Mouse (Mus musculus): Measurements from ENCODE around the gene Trmt61a. TPM values are rescaled to one million over a fixed set of nuclear protein-coding genes. Genes with fewer than 3 reads are reported as not detected.
A peak's percentile ranks its signal among the peaks of the same experiment; 100 is the strongest.
"Not testable (repeated sequence)": the region's sequence is repeated elsewhere in the genome, so short reads cannot be mapped to it uniquely, and the experiment has no call there.

The Trmt61a gene
- 8.7 and 9.3 TPM in 2 replicates for polyA plus RNA-seq (2014; fragmentation: Nextera tagmentation; extraction: Ambion mirVana)

DNA sequence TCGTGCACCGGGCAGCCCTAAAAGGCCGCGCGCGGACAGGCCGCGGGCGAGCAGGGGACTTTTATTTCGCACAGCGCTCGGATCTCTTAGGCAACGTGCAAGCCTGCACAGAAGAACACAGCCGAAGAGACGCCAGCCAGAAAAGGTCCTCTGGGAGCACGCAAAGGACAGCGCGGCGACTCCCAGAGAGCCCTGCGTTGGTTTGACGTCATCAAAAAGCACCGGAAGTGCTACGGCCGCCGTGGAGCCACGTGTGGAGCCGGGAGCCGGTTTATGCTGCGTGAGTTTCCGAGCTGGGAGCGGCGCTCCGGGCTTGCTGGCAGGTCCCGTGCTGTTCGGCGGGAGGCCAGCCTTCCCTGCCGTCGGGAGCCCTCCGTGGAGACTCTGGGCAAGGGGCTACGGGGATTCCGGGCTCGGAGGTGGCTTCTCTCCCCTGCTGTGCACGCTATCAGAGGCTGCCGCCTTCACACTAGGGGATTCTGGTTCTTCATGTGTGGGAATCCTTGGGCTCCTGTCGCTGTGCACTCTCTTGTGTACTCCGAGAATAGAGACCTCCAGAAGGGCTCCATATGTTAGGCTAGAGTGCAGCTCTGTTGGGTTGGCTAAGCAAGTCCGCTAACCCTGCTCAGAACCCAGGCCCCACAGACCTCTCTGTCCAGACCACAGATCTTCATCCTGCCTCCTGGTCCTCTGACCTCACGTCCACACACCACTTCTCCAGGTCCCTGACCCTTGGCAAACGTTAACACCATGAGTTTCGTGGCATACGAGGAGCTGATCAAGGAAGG is at the start of gene Trmt61a:
TSS of gene Trmt61a (plus strand) at position 224 of the 788 bp plus-strand sequence.
- H3K9me3 ChIP-seq (ENCODE audit: low read depth, low read length): no peaks in the 10 kb centered on the region
- H3K36me3 ChIP-seq (ENCODE audit: insufficient read depth): peaks cover 24% of the 10 kb centered on the region; the same call in 1 of the 2 replicates
- H3K27me3 ChIP-seq (ENCODE audit: insufficient read depth, low read length): peaks cover 10% of the 10 kb centered on the region; the same call in 1 of the 2 replicates
- ATAC-seq (ENCODE audit: insufficient read depth): peak; percentile 87
- H3K4me1 ChIP-seq (ENCODE audit: insufficient read depth): 0 out of 2 replicates have a peak, but pooled peaks cover 4% of the 10 kb centered on the region
- DNase-seq: peak; percentile 99
- H3K4me3 ChIP-seq (ENCODE audit: low read depth, low read length): peak within 1 kb of the TSS; percentile 66
- peak within 1 kb of the TSS; percentile 76 for H3K9ac ChIP-seq
- H3K4me2 ChIP-seq: peak within 1 kb of the TSS; percentile 88
- H3K27ac ChIP-seq (ENCODE audit: low read depth): peak within 1 kb of the TSS; percentile 92
- WGBS: under 1% methylated on average over 51 of the region's 51 CpGs
- no peak for TF ChIP-seq CTCF (IDR thresholded peaks at IDR 0.05; ENCODE audit: low read depth)

DNA sequence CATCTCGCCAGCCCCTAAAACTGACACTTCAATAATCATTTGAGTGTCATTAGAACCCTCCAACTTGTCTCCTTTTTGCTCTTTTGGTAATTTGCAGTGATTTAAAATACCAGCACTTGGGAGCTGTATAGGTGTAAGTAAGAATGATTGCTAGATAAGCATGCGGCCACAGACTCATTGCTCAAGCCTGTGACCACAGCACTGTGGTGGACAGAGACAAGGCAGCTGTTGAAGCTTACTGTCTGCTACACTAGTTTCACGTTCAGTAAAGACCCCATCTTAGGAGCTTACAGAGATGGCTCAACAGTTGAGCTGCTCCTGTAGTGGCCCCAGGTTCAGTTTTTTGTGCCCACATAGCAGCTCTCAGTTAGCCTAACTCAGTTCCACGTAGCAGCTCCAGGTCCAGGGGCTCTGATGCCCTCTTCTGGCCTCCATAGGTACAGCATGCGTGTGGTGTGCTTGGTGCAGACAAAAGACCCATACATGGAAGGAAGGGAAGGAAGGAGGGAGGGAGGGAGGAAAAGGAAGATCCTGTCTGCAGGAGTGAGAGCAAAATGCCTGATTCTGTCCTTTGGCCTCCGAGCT is 29.8 kb upstream of the Trmt61a start:
- no peaks in the 10 kb centered on the region for H3K4me1 ChIP-seq (ENCODE audit: insufficient read depth)
- DNase-seq (peak; percentile 82), ATAC-seq (ENCODE audit: insufficient read depth) (peak; percentile 35; the same call in 1 of the 2 replicates)
- no peaks in the 10 kb centered on the region for H3K9me3 ChIP-seq (ENCODE audit: low read depth, low read length)
- H3K9ac ChIP-seq: no peak overlapping the region
- H3K36me3 ChIP-seq (ENCODE audit: insufficient read depth): peaks cover 93% of the 10 kb centered on the region
- no peak overlapping the region for H3K4me3 ChIP-seq (ENCODE audit: low read depth, low read length)
- TF ChIP-seq CTCF (IDR thresholded peaks at IDR 0.05; ENCODE audit: low read depth): peak; percentile 81
- H3K4me2 ChIP-seq: no peak overlapping the region
- H3K27ac ChIP-seq (ENCODE audit: low read depth): no peak overlapping the region
- no peaks in the 10 kb centered on the region for H3K27me3 ChIP-seq (ENCODE audit: insufficient read depth, low read length)
- 55% methylated on average over 6 of the region's 6 CpGs for WGBS

DNA sequence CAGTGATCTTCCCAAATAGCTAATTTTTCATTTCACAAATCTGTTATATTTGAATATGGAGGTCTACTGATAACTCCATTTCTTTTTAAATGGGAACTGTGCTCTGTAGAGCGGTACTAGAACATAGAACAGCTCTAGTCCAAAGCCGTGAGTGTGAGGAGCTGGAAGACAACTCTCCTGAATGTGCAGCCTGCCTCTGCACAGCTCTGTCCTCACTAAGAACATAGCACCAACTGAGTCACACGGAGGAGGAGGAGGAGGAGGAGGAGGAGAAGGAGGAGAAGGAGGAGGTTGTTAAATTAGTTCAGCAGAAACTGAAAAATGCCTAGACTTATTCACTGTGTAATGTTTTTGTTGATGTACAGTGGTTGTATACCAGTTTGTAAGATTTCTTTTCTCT is 25.0 kb upstream of the Trmt61a start:
- 86% methylated on average over 3 of the region's 3 CpGs for WGBS
- no peaks in the 10 kb centered on the region for H3K9me3 ChIP-seq (ENCODE audit: low read depth, low read length)
- no peak for TF ChIP-seq CTCF (IDR thresholded peaks at IDR 0.05; ENCODE audit: low read depth)
- H3K4me2 ChIP-seq: no peak overlapping the region
- no peaks in the 10 kb centered on the region for H3K4me1 ChIP-seq (ENCODE audit: insufficient read depth)
- ATAC-seq (ENCODE audit: insufficient read depth) (no peak), DNase-seq (no peak)
- H3K27ac ChIP-seq (ENCODE audit: low read depth): no peak overlapping the region
- no peak overlapping the region for H3K4me3 ChIP-seq (ENCODE audit: low read depth, low read length)
- H3K36me3 ChIP-seq (ENCODE audit: insufficient read depth): peaks cover 87% of the 10 kb centered on the region
- H3K9ac ChIP-seq: no peak overlapping the region
- H3K27me3 ChIP-seq (ENCODE audit: insufficient read depth, low read length): no peaks in the 10 kb centered on the region

DNA sequence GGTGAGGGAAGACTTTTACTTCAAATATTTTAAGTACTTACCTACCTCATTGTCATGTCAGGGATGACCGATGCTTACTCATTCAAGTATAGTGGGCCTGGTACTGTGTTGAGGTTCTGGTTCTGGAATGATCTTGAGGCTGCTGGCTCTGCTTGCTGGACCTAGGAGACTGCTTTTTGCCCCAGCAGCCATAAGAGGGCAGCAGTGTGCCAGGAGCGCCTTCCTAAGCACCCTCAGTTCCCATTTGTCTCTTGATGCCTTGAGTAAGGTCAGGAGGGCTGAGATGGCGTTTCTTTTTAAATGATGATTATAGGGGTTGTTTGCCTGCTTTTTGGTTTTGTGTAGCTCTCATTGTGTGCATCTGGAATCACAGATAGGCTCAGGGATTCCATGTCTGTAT is 24.5 kb upstream of the Trmt61a start:
- no peaks in the 10 kb centered on the region for H3K9me3 ChIP-seq (ENCODE audit: low read depth, low read length)
- no peak for ATAC-seq (ENCODE audit: insufficient read depth)
- no peaks in the 10 kb centered on the region for H3K4me1 ChIP-seq (ENCODE audit: insufficient read depth)
- no peak overlapping the region for H3K4me2 ChIP-seq
- WGBS: 30% methylated on average over 3 of the region's 3 CpGs
- H3K27me3 ChIP-seq (ENCODE audit: insufficient read depth, low read length): no peaks in the 10 kb centered on the region
- TF ChIP-seq CTCF (IDR thresholded peaks at IDR 0.05; ENCODE audit: low read depth): peak; percentile 86
- H3K4me3 ChIP-seq (ENCODE audit: low read depth, low read length): no peak overlapping the region
- peaks cover 82% of the 10 kb centered on the region for H3K36me3 ChIP-seq (ENCODE audit: insufficient read depth)
- no peak overlapping the region for H3K9ac ChIP-seq
- H3K27ac ChIP-seq (ENCODE audit: low read depth): no peak overlapping the region
- DNase-seq: peak; percentile 85

DNA sequence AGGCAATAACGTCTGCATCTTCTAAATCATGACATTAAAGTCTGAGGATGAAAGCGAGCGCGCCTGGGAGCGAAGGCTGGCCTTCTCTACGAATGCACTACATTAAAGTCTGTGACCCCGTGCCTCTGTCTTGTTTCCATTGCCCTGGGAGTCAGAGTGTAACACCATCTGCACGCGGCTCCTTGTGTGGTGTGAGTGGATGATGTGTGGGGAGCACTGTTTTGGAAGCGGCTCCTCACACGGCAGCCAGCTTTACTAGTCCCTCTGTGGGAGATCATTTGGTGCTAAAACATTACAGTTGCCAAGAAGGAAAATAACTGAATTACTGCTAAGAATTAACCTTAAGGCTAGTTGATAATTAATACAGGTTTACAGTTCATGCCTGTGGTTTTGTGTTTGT is 22.2 kb upstream of the Trmt61a start:
- H3K4me3 ChIP-seq (ENCODE audit: low read depth, low read length): no peak overlapping the region
- no peak for ATAC-seq (ENCODE audit: insufficient read depth)
- 91% methylated on average over 11 of the region's 11 CpGs for WGBS

DNA sequence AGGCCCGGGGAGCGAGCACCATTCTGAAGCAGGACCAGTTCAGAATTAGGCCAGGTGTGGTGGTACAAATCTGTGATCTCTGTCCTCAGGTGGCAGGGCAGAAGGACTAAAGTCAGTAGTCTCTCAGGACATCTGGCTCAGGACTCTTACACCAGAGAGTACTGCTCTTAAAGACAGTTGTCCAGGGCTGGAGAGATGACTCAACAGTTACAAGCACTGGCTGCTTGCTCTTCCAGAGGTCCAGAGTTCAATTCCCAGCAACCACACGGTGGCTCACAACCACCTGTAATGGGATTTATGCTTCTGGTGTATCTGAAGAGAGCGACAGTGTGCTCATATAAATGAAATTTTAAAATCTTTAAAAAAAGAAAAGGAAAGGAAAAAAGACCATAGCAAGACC is 18.6 kb upstream of the Trmt61a start:
- DNase-seq (no peak), ATAC-seq (ENCODE audit: insufficient read depth) (no peak)
- TF ChIP-seq CTCF (IDR thresholded peaks at IDR 0.05; ENCODE audit: low read depth): no peak
- H3K9me3 ChIP-seq (ENCODE audit: low read depth, low read length): no peaks in the 10 kb centered on the region
- H3K4me2 ChIP-seq: no peak overlapping the region
- H3K36me3 ChIP-seq (ENCODE audit: insufficient read depth): peaks cover 61% of the 10 kb centered on the region
- peaks cover 10% of the 10 kb centered on the region; the same call in 1 of the 2 replicates for H3K4me1 ChIP-seq (ENCODE audit: insufficient read depth)
- WGBS: 92% methylated on average over 4 of the region's 4 CpGs
- H3K9ac ChIP-seq: no peak overlapping the region
- H3K4me3 ChIP-seq (ENCODE audit: low read depth, low read length): no peak overlapping the region
- no peaks in the 10 kb centered on the region for H3K27me3 ChIP-seq (ENCODE audit: insufficient read depth, low read length)
- no peak overlapping the region for H3K27ac ChIP-seq (ENCODE audit: low read depth)

More for the DNA sequence above, 22.2 kb upstream of the Trmt61a start:
- Histone ChIP-seq H3K4me2 (no peak overlapping the region), H3K27ac (ENCODE audit: low read depth) (no peak overlapping the region), H3K4me1 (ENCODE audit: insufficient read depth) (no peaks in the 10 kb centered on the region), H3K9me3 (ENCODE audit: low read depth, low read length) (no peaks in the 10 kb centered on the region), H3K36me3 (ENCODE audit: insufficient read depth) (peaks cover 75% of the 10 kb centered on the region), H3K27me3 (ENCODE audit: insufficient read depth, low read length) (no peaks in the 10 kb centered on the region), H3K9ac (no peak overlapping the region)
- no peak for DNase-seq
- no peak for TF ChIP-seq CTCF (IDR thresholded peaks at IDR 0.05; ENCODE audit: low read depth)

DNA sequence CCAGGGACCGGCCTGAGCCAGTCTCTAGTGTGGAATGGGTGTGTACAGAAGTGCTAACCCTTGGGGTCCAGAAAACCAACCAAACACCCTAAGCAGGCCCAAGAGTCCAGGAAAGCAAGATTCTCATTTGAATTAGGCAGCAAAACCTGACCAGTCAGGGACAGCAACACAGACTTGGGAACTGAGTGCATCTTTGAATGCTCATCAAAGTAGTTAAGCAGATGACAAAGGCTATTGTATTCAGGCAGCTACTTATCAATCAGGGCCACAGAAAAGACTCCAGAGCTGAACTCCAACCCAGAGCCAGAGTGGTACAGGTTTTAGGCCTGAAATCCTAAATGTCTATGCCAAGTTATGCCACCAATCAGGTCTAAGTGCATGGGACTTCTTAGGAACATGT is 17.3 kb upstream of the Trmt61a start:
- Histone ChIP-seq H3K4me1 (ENCODE audit: insufficient read depth) (peaks cover 19% of the 10 kb centered on the region), H3K36me3 (ENCODE audit: insufficient read depth) (peaks cover 48% of the 10 kb centered on the region), H3K9ac (no peak overlapping the region), H3K27ac (ENCODE audit: low read depth) (no peak overlapping the region), H3K4me2 (no peak overlapping the region), H3K9me3 (ENCODE audit: low read depth, low read length) (no peaks in the 10 kb centered on the region), H3K4me3 (ENCODE audit: low read depth, low read length) (no peak overlapping the region), H3K27me3 (ENCODE audit: insufficient read depth, low read length) (no peaks in the 10 kb centered on the region)
- 97% methylated on average over 1 of the region's 1 CpGs for WGBS
- no peak for TF ChIP-seq CTCF (IDR thresholded peaks at IDR 0.05; ENCODE audit: low read depth)
- no peak for DNase-seq
- ATAC-seq (ENCODE audit: insufficient read depth): no peak

DNA sequence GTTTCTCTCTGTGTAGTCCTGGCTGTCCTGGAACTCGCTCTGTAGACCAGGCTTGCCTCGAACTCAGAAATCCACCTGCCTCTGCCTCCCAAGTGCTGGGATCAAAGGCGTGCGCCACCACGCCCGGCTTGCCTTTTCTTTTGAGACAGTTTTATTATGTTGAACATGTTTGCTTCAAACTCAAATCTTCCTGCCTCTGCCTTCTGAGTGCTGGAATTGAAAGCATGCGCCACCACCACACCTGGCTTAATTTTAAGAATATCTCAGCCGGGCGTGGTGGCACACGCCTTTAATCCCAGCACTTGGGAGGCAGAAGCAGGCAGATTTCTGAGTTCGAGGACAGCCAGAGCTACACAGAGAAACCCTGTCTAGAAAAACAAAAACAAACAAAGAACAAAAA is 16.4 kb upstream of the Trmt61a start:
- DNase-seq; ATAC-seq (ENCODE audit: insufficient read depth); H3K9ac ChIP-seq; H3K4me2 ChIP-seq; H3K27ac ChIP-seq (ENCODE audit: low read depth); H3K9me3 ChIP-seq (ENCODE audit: low read depth, low read length); H3K27me3 ChIP-seq (ENCODE audit: insufficient read depth, low read length); H3K4me3 ChIP-seq (ENCODE audit: low read depth, low read length): not testable (repeated sequence)
- Histone ChIP-seq H3K4me1 (ENCODE audit: insufficient read depth) (peaks cover 19% of the 10 kb centered on the region), H3K36me3 (ENCODE audit: insufficient read depth) (peaks cover 39% of the 10 kb centered on the region)
- 95% methylated on average over 11 of the region's 11 CpGs for WGBS
